Mouse (Mus musculus): ENCODE data around the gene Enah.

Gene Enah

GRCm38 (mm10) chr1:181963827-181964226 is 56.0 kb downstream of the Enah start:
- no peak for DNase-seq (ENCODE audit: extremely low spot score)

- no peak for DNase-seq (ENCODE audit: extremely low spot score)
Measured at GRCm38 (mm10) chr1:181963351-181963750, 56.4 kb downstream of the Enah start.

- no peak for DNase-seq (ENCODE audit: extremely low spot score)
Measured at GRCm38 (mm10) chr1:181960383-181960782, 59.4 kb downstream of the Enah start.

- no peak for DNase-seq (ENCODE audit: extremely low spot score)
Measured at GRCm38 (mm10) chr1:181958392-181958791, 61.4 kb downstream of the Enah start.

GRCm38 (mm10) chr1:181957736-181958135 is 62.1 kb downstream of the Enah start:
- no peak for DNase-seq (ENCODE audit: extremely low spot score)

- no peak for DNase-seq (ENCODE audit: extremely low spot score)
Measured at GRCm38 (mm10) chr1:181953547-181953946, 66.2 kb downstream of the Enah start.

GRCm38 (mm10) chr1:181951266-181951665 is 68.5 kb downstream of the Enah start:
- no peak for DNase-seq (ENCODE audit: extremely low spot score)

- DNase-seq (ENCODE audit: extremely low spot score) = no peak
Measured at GRCm38 (mm10) chr1:181950721-181951120, 69.1 kb downstream of the Enah start.

GRCm38 (mm10) chr1:181948191-181948590 is 71.6 kb downstream of the Enah start:
- DNase-seq (ENCODE audit: extremely low spot score) = no peak

- DNase-seq (ENCODE audit: extremely low spot score) = no peak
Measured at GRCm38 (mm10) chr1:181937064-181937463, 82.7 kb downstream of the Enah start.

- no peak for DNase-seq (ENCODE audit: extremely low spot score)
Measured at GRCm38 (mm10) chr1:181928388-181928787, 91.4 kb downstream of the Enah start.

GRCm38 (mm10) chr1:181923384-181923783 is 96.4 kb downstream of the Enah start:
- DNase-seq (ENCODE audit: extremely low spot score) = peak; percentile 17

GRCm38 (mm10) chr1:181921580-181922494 is 98.0 kb downstream of the Enah start:
- peak; percentile 23 for DNase-seq (ENCODE audit: extremely low spot score)

- no peak for DNase-seq (ENCODE audit: extremely low spot score)
Measured at GRCm38 (mm10) chr1:181911841-181912240, 107.9 kb downstream of the Enah start.

- DNase-seq (ENCODE audit: extremely low spot score) = no peak
Measured at GRCm38 (mm10) chr1:181901706-181902373, 118.0 kb downstream of the Enah start.

- DNase-seq (ENCODE audit: extremely low spot score) = no peak
Measured at GRCm38 (mm10) chr1:181900846-181901245, 118.9 kb downstream of the Enah start.

- DNase-seq (ENCODE audit: extremely low spot score) = no peak
Measured at GRCm38 (mm10) chr1:181898961-181899360, 120.8 kb downstream of the Enah start.

GRCm38 (mm10) chr1:181896991-181897390 is 122.8 kb downstream of the Enah start:
- DNase-seq (ENCODE audit: extremely low spot score) = no peak

GRCm38 (mm10) chr1:181893721-181894120 is 126.1 kb downstream of the Enah start:
- DNase-seq (ENCODE audit: extremely low spot score) = no peak

- DNase-seq (ENCODE audit: extremely low spot score) = no peak
Measured at GRCm38 (mm10) chr1:181889670-181890069, 130.1 kb downstream of the Enah start.

- peak; percentile 93 for DNase-seq (ENCODE audit: extremely low spot score)
Measured at GRCm38 (mm10) chr1:181888801-181889200, 131.0 kb downstream of the Enah start.

GRCm38 (mm10) chr1:181881532-181881931 is 138.3 kb downstream of the Enah start:
- peak; percentile 71 for DNase-seq (ENCODE audit: extremely low spot score)

- peak; percentile 34 for DNase-seq (ENCODE audit: extremely low spot score)
Measured at GRCm38 (mm10) chr1:181880752-181881325, 139.0 kb downstream of the Enah start.

Data from embryo, embryonic 9.5 days (tissue).